Mouse (Mus musculus): ENCODE measurements around the gene Rpl36a.
"Not testable (repeated sequence)": the region's sequence is repeated elsewhere in the genome, so short reads cannot be mapped to it uniquely, and the experiment has no call there.

The Rpl36a gene

DNA sequence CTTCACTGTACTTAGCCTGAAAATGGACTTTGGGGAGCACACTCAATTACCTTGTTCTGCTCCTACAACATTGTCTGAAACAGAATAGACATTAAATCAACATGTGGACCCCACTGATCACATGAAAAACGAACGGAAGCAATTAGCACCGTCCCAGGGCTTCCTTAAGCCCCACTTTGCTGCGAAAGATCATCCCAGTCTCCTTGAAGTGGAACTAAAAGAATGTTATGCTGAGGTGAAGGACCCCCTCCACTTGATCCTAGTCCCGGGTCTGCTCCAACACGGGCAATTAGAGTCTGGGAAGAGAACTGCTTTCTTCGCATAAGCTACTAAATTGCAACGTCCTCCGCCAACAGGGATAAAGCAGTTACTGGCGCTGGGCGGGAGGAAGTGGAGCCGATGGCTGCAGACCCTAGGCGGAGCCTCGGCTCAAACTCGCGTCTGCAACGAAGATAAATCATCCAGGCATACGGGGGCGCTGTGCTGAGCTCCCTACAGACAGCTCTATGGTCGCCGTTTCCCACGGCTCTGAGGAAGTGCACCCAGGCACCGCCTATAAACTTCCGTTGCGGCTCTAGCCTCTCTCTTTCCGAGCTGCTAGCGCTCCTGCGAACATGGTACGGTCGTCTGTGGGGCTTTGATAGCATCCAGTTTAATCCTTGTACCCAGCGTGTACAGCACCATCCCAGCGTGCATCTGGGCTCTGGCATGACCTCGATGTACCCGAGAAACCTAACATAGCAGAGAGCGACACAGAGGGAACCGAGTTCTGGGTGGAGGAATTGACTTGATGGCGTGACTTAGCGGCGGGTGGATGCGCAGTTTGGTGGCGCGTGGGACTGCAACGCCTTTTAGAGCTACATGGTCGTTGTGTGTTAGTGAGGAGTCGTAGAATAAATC is at the start of gene Rpl36a:
TSS of gene Rpl36a (plus strand) at position 552 of the 900 bp plus-strand sequence.
- DNase-seq (ENCODE audit: low read depth, low spot score), result peak; percentile 85

DNA sequence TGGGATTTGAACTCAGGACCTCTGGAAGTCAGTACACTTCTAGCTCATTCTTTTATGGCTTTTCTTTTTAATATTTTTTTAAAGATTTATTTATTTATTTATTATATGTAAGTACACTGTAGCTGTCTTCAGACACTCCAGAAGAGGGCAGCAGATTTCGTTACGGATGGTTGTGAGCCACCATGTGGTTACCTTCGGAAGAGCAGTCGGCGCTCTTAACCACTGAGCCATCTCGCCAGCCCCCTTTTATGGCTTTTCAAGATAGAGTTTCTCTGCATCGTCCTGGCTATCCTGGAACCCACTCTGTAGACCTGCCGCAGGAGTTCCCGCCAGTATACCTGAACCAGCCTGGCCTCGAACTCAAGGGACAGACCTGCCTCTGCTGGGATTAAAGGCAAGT is 45.7 kb upstream of the Rpl36a start:
- DNase-seq (ENCODE audit: low read depth, low spot score), result not testable (repeated sequence)

DNA sequence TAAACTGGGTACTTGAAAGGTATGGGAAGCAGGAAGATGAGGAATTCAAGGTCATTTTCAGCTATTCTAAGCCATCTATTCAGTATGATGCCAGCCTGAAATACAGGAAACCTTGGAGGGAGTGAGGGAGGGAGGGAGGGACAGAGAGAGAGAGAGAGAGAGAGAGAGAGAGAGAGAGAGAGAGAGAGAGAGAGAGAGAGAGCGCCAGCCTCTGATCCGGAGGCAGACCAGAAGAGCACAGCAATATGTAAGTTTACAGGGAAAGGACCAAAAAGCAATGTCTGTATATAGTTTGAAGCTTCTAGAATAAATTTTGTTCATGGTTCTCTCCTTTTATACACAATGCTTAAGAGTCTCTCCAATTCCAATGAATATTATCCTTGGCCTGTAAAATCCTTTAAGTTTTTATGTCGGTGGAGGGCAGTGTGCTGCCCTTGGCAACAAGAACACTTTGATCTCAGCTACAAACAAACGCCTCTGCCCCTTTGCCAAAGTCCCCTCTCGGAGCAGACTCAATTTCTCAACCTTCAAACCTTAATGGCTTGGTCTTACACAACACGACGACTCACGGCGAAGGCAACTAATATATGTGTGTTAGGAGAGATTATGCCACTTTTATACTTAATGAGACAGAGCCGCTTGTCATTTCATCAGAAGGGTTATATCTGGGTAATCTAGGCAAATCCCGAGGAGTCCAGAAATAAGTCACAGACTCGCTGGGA is 44.9 kb upstream of the Rpl36a start:
- DNase-seq (ENCODE audit: low read depth, low spot score), result no peak

DNA sequence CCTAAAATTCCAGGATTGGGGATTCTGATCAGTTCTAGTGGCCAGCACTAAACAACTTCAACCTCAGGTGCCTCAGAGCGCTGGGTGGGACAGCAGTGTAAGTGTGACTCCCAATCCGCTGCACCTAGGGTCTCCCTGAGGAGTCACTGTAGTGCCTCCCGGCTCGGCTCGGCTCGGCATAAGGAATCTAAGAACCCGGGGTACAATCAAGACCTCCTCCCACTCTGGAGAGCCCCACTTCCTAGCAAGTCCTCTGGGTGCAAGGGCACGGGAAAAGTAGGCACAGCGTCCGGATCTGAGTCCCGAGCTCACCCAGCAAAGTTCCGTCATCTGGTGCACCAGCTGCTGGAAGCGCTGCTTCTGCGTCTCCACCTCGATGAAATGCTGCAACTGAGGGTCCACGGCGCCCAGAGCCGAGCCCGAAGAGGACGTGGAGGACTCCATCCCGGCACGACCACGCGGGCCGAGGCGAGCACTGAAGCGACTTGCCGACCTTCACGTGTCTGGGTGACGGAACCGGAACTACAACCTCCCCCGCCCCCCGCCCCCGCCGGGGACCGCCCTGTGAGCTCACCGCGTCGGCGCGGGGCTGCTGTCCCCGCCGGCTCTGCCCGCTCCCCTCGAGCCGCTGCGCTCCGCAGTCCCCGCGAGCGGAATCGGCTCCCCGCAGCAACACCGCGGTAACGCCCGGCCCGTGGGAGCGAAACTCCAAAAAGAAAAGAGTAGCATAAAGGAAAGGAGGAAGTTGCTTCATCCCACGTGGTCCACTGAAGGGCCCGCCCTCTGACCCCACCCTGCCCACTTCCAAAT is 44.1 kb upstream of the Rpl36a start, which contains the start of gene Timm8a1:
TSS of gene Timm8a1 (minus strand) at position 721 of the 810 bp plus-strand sequence.
- peak; percentile 49 for DNase-seq (ENCODE audit: low read depth, low spot score)

DNA sequence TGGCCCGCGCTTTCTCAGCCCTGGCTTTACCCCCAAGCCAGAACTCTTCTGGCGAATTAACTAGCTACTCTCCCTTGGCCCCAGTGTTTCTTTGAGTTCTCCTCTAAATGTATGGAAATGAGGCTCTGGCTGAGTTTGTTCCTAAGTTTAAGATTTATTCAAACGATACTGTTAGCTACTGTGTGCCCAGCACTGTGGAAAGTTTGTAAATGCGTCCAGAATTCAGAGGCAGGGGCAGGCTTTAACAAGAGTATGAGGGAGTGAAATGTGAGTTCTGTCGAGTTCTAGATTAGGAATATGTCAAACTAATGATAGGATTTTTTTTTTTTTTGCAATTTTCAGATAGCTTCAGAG is 43.5 kb upstream of the Rpl36a start:
- DNase-seq (ENCODE audit: low read depth, low spot score), result no peak

DNA sequence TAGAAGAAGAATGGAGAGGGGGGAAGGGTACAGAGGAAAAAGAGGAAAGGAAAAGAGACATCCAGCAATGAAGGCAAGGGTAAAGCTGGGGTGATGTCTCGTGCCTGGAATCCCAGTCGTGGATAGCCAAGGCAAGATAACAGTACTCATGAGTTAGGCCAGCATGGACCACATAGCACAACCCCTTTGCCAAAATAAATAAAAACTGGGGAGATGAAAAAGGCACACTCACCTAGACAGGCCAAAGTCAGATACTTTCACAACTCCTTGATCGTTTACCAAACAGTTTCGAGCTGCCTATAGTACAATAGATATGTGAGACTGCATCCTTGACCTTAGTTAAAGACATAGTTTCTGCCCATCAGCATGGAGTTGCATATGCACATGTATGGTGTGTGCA is 38.1 kb upstream of the Rpl36a start:
- no peak for DNase-seq (ENCODE audit: low read depth, low spot score)

DNA sequence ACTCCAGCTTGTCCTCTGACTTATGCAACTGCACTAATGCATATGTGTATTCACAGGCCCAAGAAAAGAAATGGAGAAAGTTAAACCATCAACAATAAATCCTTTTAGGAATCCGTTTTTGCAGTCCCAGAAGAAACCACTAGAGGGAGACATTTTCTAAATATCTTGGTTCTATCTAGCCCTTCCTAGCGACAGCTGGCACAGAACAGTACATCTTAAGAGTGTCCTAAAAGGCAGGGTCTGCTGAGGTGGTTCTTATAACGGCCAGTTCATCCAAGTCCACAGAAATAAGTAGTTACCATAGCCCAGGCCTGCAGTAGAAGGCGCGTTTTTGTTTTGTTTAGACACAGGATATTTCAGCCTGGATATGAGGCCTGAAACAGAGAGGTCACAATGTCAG is 34.6 kb upstream of the Rpl36a start:
- DNase-seq (ENCODE audit: low read depth, low spot score), result peak; percentile 30

DNA sequence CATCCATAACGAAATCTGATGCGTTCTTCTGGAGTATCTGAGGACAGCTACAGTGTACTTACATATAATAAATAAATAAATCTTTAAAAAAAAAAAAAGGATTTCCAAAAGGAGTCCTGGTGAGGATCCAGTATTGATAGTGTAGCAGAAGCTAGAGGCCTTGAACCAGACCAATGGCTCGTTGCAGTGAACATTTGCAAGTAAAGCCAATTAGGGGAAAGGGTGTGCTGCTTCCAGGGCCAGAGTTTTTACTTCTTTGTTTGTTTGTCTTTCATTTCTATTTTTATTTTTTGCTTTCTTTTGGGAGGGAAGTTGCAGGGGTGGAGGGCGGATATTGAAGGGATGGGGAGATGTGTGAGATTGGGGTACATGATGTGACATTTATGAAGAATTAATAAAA is 32.1 kb upstream of the Rpl36a start:
- DNase-seq (ENCODE audit: low read depth, low spot score), result no peak

DNA sequence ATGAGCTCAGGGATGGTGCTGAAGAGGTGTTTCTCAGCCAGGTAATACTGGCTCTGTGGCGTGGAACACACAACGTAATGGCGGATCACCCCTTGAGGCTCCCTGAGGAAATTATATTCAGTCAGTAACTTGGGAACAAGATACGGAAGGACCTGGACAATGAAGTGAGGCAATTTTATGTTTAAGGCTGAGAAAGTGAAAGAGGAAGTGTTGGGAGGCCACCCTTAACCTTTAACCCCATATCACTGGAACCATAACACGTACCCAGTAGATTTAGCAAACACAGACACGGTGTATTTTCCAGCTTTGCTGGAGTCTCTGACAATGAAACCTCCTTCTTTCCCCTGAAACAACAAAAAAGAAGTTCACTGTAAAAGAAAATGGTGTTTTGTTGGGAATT is 31.0 kb upstream of the Rpl36a start:
- no peak for DNase-seq (ENCODE audit: low read depth, low spot score)

DNA sequence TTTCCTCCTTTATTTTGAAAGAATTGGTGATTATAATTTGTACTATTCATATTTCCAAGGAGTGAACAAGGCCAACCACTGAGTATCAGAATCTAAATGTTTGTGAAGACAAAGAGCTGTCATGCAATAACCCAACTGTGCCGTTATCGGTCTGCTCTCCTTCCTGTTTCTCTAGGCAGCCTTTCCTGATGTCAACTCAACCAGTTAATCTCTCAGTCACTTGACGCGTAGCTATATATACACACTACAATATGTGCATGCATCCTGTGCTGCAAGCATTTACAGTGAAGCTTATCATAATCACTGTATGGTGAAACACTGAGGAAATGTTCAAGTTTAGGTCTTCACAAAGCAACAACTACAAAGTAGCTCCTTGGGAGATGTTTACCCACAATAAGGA is 21.1 kb upstream of the Rpl36a start:
- no peak for DNase-seq (ENCODE audit: low read depth, low spot score)

DNA sequence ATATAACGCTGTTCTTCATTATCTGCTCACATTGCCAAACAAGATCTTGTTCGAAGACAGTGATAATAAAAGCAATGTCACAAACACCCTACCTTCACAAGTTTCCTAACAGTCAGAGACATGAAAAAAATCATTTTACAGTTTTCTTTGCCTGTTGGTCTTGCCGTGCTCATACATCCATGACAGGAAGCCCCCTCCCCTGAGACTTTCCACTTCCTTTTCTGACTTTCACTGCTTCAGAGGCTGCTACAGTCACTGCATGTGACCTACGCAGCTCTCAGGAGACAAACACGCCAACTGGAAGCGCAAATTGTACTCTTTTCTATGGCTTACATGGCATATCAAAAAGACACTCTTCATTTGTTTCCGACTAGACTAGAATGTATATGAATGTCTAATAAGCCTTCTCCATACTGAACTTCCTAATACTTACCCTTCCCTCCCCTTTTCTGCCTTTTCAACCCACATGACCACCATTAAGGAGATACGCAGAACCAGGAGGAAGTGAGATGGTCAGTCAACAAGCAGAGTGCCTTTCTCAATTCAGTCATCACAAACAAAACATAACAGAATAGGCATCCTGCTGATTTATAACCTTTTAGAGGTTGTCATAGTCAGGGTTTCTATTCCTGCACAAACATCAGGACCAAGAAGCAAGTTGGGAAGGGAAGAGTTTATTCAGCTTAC is 18.8 kb upstream of the Rpl36a start:
- no peak for DNase-seq (ENCODE audit: low read depth, low spot score)

DNA sequence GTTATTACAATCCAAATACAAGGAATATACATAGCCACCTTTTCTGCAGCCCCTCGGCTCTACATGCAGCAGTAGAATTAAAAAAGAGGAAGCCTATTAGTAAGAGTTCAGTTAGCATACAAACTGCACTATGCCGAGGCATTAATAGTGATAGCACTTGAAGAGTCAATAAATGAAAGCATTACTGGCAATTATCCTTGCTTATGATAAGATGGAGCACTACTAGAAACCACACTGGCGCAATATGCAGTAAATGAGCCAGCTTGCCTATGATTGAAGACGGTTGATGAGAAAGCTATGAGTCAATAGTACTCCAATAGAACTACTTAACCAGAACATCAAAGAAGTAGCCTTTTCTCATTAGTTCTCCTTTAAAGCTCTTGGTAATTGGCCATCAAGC is 7.6 kb upstream of the Rpl36a start:
- DNase-seq (ENCODE audit: low read depth, low spot score), result no peak

DNA sequence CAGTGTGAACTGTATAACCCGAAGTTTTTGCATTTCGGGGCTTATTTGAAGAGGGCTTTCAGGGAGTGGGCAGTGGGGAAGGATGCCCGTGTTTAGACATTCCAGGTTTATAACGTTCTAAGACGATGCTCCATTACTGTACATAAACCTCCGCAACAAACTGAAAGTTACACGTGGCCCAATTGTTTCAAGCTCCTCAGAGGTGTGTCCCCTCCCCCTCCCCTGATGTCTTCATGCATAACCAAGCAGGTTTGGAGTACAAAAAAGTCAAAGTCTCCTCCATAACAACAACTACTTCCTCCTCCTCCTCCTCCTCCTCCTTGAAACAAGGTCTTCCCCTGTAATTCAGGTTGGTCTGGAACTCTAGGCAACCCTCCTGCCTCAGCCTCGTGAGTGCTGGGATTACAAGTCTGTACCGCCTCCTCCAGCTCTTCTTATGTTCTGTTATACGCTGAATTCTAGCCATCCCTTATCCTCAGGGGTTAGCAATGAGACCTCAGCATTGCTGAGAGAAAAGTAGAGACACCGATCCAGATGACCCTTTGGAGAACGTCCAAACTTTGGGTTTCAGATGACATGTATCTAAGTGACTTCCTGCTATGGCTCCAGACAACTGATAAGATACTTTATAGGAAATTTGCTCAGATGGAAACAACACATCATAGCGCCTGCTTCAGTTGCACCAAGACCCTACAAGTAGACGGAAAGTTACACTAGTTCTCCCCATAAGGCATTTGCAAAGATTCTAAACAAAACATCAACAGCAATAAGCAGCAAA is 4.7 kb upstream of the Rpl36a start:
- no peak for DNase-seq (ENCODE audit: low read depth, low spot score)

DNA sequence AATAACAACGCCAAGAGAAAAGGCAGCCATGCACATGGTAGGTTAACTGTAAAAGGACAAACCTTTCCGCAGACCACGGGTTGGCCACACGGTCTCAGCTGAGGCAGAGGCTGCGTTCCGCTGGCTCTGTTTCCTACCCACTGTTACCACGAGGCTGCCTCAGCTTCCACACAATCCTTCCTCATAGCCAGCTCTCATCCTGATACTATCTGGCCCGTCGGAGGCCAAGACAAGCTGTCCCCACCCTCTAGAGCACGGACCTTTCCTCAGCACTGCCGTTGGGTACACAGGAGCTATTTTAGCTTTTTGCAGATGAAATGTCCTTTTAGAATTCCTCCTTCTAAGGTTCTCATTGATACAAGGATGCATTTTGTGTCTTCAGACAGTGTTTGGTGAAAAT is 3.2 kb upstream of the Rpl36a start:
- DNase-seq (ENCODE audit: low read depth, low spot score), result no peak

DNA sequence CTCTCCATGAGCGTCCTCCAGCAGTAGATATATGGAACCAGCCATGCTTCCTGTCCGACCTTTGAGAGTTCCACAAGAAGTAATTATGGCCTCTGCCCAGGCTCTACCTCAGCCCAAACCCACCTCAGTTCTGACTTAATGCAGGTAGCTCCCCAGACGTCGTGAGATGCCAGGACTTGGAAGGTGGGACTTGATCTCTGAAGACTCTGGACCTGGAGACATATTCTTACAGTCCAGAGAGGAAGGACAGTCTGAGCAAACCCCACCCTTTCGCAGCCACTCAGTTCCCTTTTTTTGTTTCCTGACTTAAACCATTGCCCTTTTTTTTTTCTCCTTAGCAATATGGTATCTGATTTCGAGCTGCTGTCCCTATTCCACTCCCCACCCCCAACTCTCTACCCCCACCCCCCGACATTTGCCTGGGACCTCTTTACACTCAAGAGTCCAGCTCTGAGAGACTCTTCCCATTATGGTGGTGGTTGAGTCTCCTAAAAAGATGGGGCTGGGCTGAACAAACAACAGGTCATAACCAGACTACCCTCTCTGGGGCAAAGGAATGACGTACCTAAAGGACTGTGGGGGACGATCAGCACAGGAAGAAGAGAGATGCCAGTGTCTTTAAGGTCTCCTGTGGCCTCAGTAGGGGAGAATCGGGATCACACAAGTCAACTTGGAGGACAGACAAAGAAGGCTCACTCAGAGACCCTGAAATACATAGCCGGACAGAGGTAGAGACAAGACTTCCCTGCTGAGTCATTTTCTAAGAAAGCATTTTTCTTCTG is 2.4 kb upstream of the Rpl36a start, which contains the start of gene Btk:
TSS of gene Btk (minus strand) at position 683 of the 782 bp plus-strand sequence.
- DNase-seq (ENCODE audit: low read depth, low spot score), result no peak

DNA sequence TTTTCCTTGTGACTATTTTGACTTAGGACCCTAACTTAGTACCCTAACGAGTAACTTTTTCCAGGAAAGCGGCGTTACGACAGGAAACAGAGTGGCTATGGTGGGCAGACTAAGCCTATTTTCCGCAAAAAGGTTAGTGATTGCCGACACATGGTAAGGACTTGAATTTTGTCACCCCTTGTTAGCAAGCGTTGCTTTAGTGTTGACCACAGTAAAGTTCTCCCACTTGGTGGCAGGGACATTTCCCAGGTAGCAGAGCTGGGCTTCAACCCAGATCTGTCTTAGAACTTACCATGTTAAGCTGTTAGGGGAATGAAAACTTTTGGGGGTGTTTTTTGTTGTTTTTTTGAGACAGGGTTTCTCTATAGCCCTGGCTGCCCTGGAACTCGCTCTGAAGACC is 993 bp downstream of the Rpl36a start:
- no peak for DNase-seq (ENCODE audit: low read depth, low spot score)

DNA sequence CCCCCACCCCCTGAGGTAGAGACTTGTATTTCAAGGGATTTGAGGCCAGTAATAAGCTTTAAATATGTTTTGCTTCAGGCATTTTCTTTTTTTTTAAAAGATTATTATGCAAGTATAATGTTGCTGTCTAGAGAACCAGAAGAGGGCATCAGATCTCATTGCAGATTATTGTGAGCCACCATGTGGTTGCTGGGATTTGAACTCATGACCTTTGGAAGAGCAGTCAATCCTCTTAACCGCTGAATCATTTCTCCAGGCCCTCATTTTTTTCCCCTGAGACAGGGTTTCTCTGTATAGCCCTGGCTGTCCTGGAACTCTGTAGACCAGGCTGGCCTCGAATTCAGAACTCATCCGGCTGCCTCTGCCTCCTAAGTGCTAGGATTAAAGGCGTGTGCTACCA is 2.8 kb downstream of the Rpl36a start:
- DNase-seq (ENCODE audit: low read depth, low spot score), result no peak

DNA sequence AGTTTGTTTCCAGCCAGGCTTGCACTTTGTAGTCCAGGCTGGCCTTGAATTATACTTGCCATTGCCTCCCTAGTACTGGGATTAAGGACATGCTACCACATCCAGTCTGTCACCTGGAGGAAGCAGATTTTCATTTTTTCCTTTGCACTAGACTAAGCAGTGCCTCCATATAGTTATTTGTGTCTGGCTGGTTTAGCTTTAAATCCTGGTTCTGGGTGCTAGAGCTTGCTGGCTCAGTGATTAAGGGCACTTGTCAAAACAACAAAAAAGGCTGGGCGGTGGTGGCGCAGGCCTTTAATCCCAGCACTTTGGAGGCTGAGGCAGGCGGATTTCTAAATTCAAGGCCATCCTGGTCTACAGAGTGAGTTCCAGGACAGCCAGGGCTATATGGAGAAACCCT is 3.5 kb downstream of the Rpl36a start:
- DNase-seq (ENCODE audit: low read depth, low spot score), result no peak

DNA sequence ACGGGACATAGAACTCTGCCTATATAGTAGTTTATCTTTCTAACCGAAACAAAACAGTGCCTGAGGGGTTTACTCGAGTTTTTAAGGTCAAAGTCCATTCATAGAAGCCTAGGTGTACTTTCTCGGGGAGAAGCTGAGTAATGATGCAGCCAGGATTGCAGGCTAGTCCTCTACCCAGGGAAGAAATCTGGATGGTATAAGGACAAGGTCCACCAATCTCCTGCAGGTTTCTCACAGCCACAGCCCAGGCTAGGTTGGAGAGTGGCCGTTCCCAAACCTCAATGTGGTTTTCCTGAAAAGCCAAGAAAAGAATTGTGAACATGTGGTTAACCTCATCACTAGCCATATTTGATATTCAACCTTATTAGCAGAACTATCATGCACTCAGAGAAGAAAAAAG is 4.4 kb downstream of the Rpl36a start:
- no peak for DNase-seq (ENCODE audit: low read depth, low spot score)

Measured in embryo, embryonic 11.5 days (tissue).